Mouse (Mus musculus) kidney, adult 9 months (tissue): ENCODE data around the gene Snn.
A peak's percentile ranks its signal among the peaks of the same experiment; 100 is the strongest.

Experiments used
- DNase-seq: peaks from one replicate; pipeline ENCODE4 v3.0.0; 2022

Gene Snn

GRCm38 (mm10) chr16:11050226-11050625, 10.5 kb upstream of the Snn start:
- DNase-seq, result no peak

- peak; percentile 67 for DNase-seq
Measured at GRCm38 (mm10) chr16:11051134-11051533, 9.6 kb upstream of the Snn start.

GRCm38 (mm10) chr16:11054409-11054808, 6.3 kb upstream of the Snn start:
- DNase-seq, result no peak

- DNase-seq, result no peak
Measured at GRCm38 (mm10) chr16:11054871-11055270, 5.9 kb upstream of the Snn start.

GRCm38 (mm10) chr16:11055916-11056315, 4.8 kb upstream of the Snn start:
- no peak for DNase-seq

- DNase-seq, result peak; percentile 90
Measured at GRCm38 (mm10) chr16:11062794-11063721, 2.3 kb downstream of the Snn start.

GRCm38 (mm10) chr16:11064341-11064740, 3.6 kb downstream of the Snn start:
- DNase-seq, result no peak

- no peak for DNase-seq
Measured at GRCm38 (mm10) chr16:11064742-11065141, 4.0 kb downstream of the Snn start.

- DNase-seq, result no peak
Measured at GRCm38 (mm10) chr16:11065431-11065830, 4.7 kb downstream of the Snn start.

- DNase-seq, result peak; percentile 98
Measured at GRCm38 (mm10) chr16:11066029-11066832, 5.5 kb downstream of the Snn start, which contains the start of gene Litaf. Litaf (minus strand) TSS chr16:11066157.

- DNase-seq, result peak; percentile 51
Measured at GRCm38 (mm10) chr16:11066833-11067191, 6.1 kb downstream of the Snn start.

- no peak for DNase-seq
Measured at GRCm38 (mm10) chr16:11068666-11069065, 7.9 kb downstream of the Snn start.

- peak; percentile 40 for DNase-seq
Measured at GRCm38 (mm10) chr16:11069271-11069670, 8.5 kb downstream of the Snn start.

- DNase-seq, result peak; percentile 93
Measured at GRCm38 (mm10) chr16:11069710-11070420, 9.1 kb downstream of the Snn start.

GRCm38 (mm10) chr16:11071176-11071575, 10.4 kb downstream of the Snn start:
- peak; percentile 45 for DNase-seq

- no peak for DNase-seq
Measured at GRCm38 (mm10) chr16:11071887-11072286, 11.1 kb downstream of the Snn start.

GRCm38 (mm10) chr16:11072454-11072853, 11.7 kb downstream of the Snn start:
- no peak for DNase-seq

GRCm38 (mm10) chr16:11073060-11073459, 12.3 kb downstream of the Snn start:
- peak; percentile 35 for DNase-seq

GRCm38 (mm10) chr16:11077601-11078201, 17.0 kb downstream of the Snn start:
- no peak for DNase-seq

GRCm38 (mm10) chr16:11078216-11078869, 17.6 kb downstream of the Snn start:
- DNase-seq, result no peak

- DNase-seq, result no peak
Measured at GRCm38 (mm10) chr16:11084181-11084580, 23.4 kb downstream of the Snn start.

- no peak for DNase-seq
Measured at GRCm38 (mm10) chr16:11086299-11086698, 25.6 kb downstream of the Snn start.
